Mouse (Mus musculus) embryonic facial prominence, embryonic 10.5 days (tissue): ENCODE measurements at regions not wholly inside any gene's neighbourhood (a gene's known extent, or its start where the extent isn't known, plus 50 kb on each side); places are given as distances from the start of the nearest gene placed in this dataset.

Source experiments
- DNase-seq: peaks from one replicate; pipeline ENCODE4 v3.0.0-alpha.2; 2017; ENCODE audit warnings: low spot score
- H3K27ac ChIP-seq: fragments of 300-500 bp; sonication (generic); replicated peaks from 2 replicates; pipeline ENCODE4 v1.5.1; 2016; ENCODE audit warnings: mild to moderate bottlenecking
- H3K27me3 ChIP-seq: fragments of 300-500 bp; sonication (generic); replicated peaks from 2 replicates; pipeline ENCODE4 v1.6.1; 2016; ENCODE audit warnings: low read depth, mild to moderate bottlenecking; ENCODE audit not compliant: poor library complexity, severe bottlenecking
- H3K36me3 ChIP-seq: fragments of 300-500 bp; sonication (generic); replicated peaks from 2 replicates; pipeline ENCODE4 v1.6.1; 2016; ENCODE audit warnings: mild to moderate bottlenecking, moderate library complexity
- H3K4me1 ChIP-seq: fragments of 300-500 bp; sonication (generic); 2 replicates; pipeline ENCODE4 v1.6.1; 2016
- H3K4me3 ChIP-seq: fragments of 300-500 bp; sonication (generic); 2 replicates; pipeline ENCODE4 v1.5.1; 2016; ENCODE audit warnings: mild to moderate bottlenecking, moderate library complexity
- H3K9me3 ChIP-seq: fragments of 300-500 bp; sonication (generic); 2 replicates; pipeline ENCODE4 v1.6.1; 2016; ENCODE audit warnings: mild to moderate bottlenecking
- WGBS: fragments of 180-500 bp; shearing (Covaris S2); methylation state at CpG from one replicate; pipeline ENCODE4 v1.1.7; 2016; 5-methylcytosine and 5-hydroxymethylcytosine counted together

DNA sequence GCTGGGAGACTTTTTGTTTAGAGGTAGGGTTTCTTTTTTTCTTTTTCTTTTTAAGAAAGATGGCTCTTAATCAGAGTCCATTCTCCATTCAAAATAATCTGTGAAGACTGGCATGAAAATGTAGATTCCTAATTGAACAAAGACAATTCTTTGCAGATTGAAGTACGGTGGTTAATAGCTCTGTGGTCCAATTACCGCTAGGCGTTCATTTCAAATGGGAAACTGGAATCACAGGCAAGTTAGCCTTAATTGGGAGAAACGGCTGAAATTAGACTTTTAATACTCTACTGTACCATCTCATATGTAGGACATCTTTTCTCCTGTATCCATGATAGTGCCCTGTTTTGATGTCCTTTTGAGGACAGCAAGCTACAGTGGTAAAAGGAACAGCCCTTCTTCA lies 61.2 kb downstream of the Ascl1 start:
- no peak overlapping the region for H3K4me3 ChIP-seq
- H3K9me3 ChIP-seq: no peaks in the 10 kb centered on the region
- WGBS: 90% methylated on average over 4 of the region's 4 CpGs
- H3K27ac ChIP-seq: no peak overlapping the region
- no peaks in the 10 kb centered on the region for H3K27me3 ChIP-seq
- no peaks in the 10 kb centered on the region for H3K4me1 ChIP-seq
- H3K36me3 ChIP-seq: no peaks in the 10 kb centered on the region
- DNase-seq: no peak

DNA sequence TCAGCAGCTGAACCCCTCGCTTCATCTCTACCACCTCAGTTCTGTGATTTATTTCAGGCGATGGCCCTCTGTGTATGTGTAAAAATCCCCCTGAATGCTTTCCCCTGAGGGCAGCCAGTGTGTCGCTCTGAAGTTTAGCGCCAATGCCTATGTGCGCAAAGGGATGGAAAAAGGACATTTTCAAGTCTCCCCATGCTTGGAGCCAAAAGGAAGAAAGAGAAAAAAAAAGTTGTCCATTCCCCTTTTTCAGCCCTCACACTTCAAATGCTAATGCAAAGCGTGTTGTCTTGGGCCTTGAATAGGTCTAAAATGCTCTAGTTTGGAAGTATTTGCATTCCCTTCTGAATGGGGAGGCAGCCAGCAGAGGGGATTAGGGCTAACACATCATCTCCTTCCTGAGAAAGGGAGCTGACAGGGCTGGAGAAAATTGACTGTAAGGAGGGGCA lies 73.5 kb downstream of the Ascl1 start:
- Histone ChIP-seq H3K36me3 (no peaks in the 10 kb centered on the region), H3K27ac (0 out of 2 replicates have a peak overlapping the region, but pooled peaks have one; percentile 15), H3K9me3 (no peaks in the 10 kb centered on the region), H3K27me3 (no peaks in the 10 kb centered on the region), H3K4me3 (no peak overlapping the region), H3K4me1 (peaks cover 9% of the 10 kb centered on the region)
- DNase-seq: peak; percentile 11
- WGBS: 10% methylated on average over 6 of the region's 6 CpGs

- Histone ChIP-seq H3K4me1 (peaks cover 9% of the 10 kb centered on the region), H3K27ac (0 out of 2 replicates have a peak overlapping the region, but pooled peaks have one; percentile 15), H3K4me3 (no peak overlapping the region), H3K9me3 (no peaks in the 10 kb centered on the region), H3K36me3 (no peaks in the 10 kb centered on the region), H3K27me3 (no peaks in the 10 kb centered on the region)
- DNase-seq: peak; percentile 12
- 15% methylated on average over 7 of the region's 7 CpGs for WGBS
Measured at GRCm38 (mm10) chr10:87419245-87419939, 74.1 kb downstream of the Ascl1 start.

DNA sequence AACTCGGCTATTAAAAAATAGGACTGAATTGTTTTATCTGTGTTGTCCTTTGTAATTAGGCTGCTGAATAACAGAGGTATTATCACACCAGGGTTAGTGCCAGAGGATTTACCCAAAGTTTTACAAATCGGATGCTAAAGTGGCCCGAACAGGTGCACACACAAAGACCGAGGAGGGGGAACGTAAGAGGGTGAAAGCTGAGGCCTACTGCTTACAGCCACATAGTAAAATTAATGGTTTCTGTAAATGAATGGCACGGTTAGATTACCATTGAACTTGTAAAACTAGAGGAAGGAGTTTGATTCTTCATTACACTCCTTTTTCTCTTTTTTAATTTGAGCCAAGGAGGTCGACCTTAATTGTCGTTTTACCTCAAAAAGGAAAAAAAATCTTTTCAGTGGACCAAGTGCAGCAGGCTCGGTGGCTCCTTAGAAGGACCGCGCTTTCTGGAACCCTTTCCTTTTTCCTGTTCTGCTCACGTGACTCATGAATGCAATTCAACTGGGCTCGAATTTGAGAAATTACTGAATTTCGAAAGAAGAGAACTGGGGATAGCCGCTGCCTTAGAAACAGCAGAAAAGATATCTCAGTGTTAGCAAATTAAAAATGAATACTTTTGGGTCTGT lies 99.1 kb downstream of the Ascl1 start:
- H3K4me3 ChIP-seq: no peak overlapping the region
- H3K36me3 ChIP-seq: no peaks in the 10 kb centered on the region
- WGBS: 66% methylated on average over 15 of the region's 15 CpGs
- no peaks in the 10 kb centered on the region for H3K27me3 ChIP-seq
- no peak for DNase-seq
- no peaks in the 10 kb centered on the region for H3K9me3 ChIP-seq
- H3K4me1 ChIP-seq: no peaks in the 10 kb centered on the region
- no peak overlapping the region for H3K27ac ChIP-seq

GRCm38 (mm10) chr10:87389148-87389547 lies 104.3 kb downstream of the Ascl1 start:
- WGBS: 70% methylated on average over 2 of the region's 2 CpGs

DNA sequence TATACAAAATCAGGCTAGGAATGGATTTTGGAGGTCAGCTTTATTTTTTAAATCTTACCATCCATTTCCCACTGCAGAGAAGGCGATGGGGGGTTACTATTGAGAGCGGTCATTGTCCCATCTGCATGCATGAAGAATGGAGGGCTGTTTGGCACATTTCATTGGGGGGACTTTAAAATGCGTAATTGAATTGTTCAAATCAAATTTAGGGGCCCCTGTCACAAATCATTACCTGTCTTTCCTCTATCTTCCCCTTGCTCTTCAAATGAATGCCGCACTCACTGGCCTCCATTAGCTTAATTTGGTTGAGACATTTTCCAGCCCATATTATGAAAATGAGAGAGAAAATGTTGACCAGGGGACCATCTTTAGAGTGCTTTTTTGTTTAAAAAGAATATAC lies 108.2 kb downstream of the Ascl1 start:
- WGBS: 91% methylated on average over 4 of the region's 4 CpGs
- Histone ChIP-seq H3K4me3 (no peak overlapping the region), H3K9me3 (no peaks in the 10 kb centered on the region), H3K4me1 (no peaks in the 10 kb centered on the region), H3K36me3 (no peaks in the 10 kb centered on the region), H3K27me3 (no peaks in the 10 kb centered on the region), H3K27ac (no peak overlapping the region)
- DNase-seq: no peak

More at GRCm38 (mm10) chr10:87389148-87389547, 104.3 kb downstream of the Ascl1 start:
- Histone ChIP-seq H3K36me3 (no peaks in the 10 kb centered on the region), H3K27me3 (no peaks in the 10 kb centered on the region), H3K9me3 (no peaks in the 10 kb centered on the region), H3K4me3 (no peak overlapping the region), H3K27ac (no peak overlapping the region), H3K4me1 (no peaks in the 10 kb centered on the region)
- DNase-seq: no peak

GRCm38 (mm10) chr10:87384606-87385206 lies 108.8 kb downstream of the Ascl1 start:
- Histone ChIP-seq H3K27me3 (no peaks in the 10 kb centered on the region), H3K36me3 (no peaks in the 10 kb centered on the region), H3K27ac (no peak overlapping the region), H3K4me1 (no peaks in the 10 kb centered on the region), H3K9me3 (no peaks in the 10 kb centered on the region), H3K4me3 (no peak overlapping the region)
- no peak for DNase-seq
- WGBS: 72% methylated on average over 9 of the region's 9 CpGs

- no peaks in the 10 kb centered on the region for H3K9me3 ChIP-seq
- no peaks in the 10 kb centered on the region for H3K27me3 ChIP-seq
- peak overlapping the region; percentile 6; the same call in 1 of the 2 replicates for H3K27ac ChIP-seq
- H3K4me3 ChIP-seq: no peak overlapping the region
- no peaks in the 10 kb centered on the region for H3K36me3 ChIP-seq
- H3K4me1 ChIP-seq: peaks cover 16% of the 10 kb centered on the region
- WGBS: 69% methylated on average over 19 of the region's 19 CpGs
- no peak for DNase-seq
Measured at GRCm38 (mm10) chr10:87351400-87352172, 141.9 kb downstream of the Ascl1 start.

GRCm38 (mm10) chr10:87351079-87351399 lies 142.4 kb downstream of the Ascl1 start:
- Histone ChIP-seq H3K4me1 (peaks cover 16% of the 10 kb centered on the region), H3K36me3 (no peaks in the 10 kb centered on the region), H3K27me3 (no peaks in the 10 kb centered on the region), H3K27ac (no peak overlapping the region; the same call in 1 of the 2 replicates), H3K9me3 (no peaks in the 10 kb centered on the region), H3K4me3 (no peak overlapping the region)
- 75% methylated on average over 8 of the region's 8 CpGs for WGBS
- DNase-seq: no peak

DNA sequence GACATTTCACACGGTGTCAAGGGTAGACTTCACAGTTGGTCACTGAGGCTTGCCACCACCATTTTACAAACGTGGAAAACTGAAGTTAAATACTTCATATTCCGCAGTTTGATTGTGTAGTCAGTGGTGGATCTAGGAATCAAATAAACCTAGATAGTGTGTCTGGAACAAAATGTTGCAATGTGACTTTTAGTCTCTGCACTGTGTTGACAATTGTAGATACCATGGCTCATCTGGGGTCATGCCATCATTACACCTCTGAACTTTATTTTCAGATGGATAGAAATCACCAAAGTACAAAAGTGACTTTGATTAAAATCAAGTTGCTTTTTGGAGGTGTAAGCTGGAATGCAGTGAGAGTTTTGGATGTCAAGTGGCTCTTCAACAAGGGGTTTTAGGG lies 158.3 kb downstream of the Ascl1 start:
- Histone ChIP-seq H3K9me3 (no peaks in the 10 kb centered on the region), H3K27ac (no peak overlapping the region), H3K4me3 (no peak overlapping the region), H3K27me3 (no peaks in the 10 kb centered on the region), H3K36me3 (no peaks in the 10 kb centered on the region), H3K4me1 (no peaks in the 10 kb centered on the region)
- no peak for DNase-seq
- WGBS: 94% methylated on average over 3 of the region's 3 CpGs

DNA sequence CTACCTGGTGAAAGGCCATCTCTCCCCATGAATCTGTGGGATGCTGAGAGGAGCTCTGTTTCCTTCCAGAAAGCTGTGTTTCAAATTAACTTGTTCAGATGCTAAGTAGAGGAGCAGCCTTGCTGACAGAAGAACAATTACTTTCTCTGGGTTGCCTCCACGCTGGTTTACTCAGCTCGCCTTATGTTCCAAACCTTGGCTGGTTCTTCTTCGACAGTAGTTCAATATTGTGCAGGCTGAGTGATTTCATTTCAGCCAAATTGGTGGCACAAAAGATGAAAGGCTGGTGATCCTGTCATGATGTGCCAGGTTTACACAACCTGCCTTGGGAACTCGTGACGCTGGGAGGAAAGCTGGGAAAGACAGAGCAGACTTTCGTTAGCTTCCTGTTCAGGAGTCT lies 160.1 kb downstream of the Ascl1 start:
- no peaks in the 10 kb centered on the region for H3K27me3 ChIP-seq
- H3K36me3 ChIP-seq: no peaks in the 10 kb centered on the region
- no peaks in the 10 kb centered on the region for H3K9me3 ChIP-seq
- H3K4me1 ChIP-seq: no peaks in the 10 kb centered on the region
- WGBS: 64% methylated on average over 6 of the region's 6 CpGs
- no peak for DNase-seq
- no peak overlapping the region for H3K27ac ChIP-seq
- H3K4me3 ChIP-seq: no peak overlapping the region

DNA sequence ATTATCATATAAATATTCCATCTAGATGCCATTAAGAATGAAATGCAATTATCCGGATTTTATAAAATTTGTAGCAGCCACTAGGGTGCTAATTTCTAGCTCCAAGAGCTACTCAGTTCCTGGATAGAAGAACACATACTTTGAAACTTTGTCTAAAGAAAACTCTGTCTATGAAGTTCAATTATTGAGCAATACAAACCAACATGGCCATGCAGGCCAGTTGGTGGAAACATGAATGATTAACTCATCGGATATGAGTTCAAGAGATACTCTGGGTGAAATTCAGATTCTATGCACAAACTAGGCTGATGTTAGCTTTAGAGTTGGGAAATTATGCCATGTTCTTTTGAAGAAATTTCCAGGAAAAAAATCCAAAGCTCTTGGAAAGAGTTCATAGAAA lies 164.0 kb downstream of the Ascl1 start:
- no peaks in the 10 kb centered on the region for H3K27me3 ChIP-seq
- no peaks in the 10 kb centered on the region for H3K36me3 ChIP-seq
- H3K27ac ChIP-seq: no peak overlapping the region
- 91% methylated on average over 2 of the region's 2 CpGs for WGBS
- no peaks in the 10 kb centered on the region for H3K9me3 ChIP-seq
- H3K4me3 ChIP-seq: no peak overlapping the region
- H3K4me1 ChIP-seq: no peaks in the 10 kb centered on the region
- no peak for DNase-seq
